Mouse (Mus musculus): ENCODE measurements at regions not wholly inside any gene's neighbourhood (a gene's known extent, or its start where the extent isn't known, plus 50 kb on each side); places are given as distances from the start of the nearest gene placed in this dataset.

DNA sequence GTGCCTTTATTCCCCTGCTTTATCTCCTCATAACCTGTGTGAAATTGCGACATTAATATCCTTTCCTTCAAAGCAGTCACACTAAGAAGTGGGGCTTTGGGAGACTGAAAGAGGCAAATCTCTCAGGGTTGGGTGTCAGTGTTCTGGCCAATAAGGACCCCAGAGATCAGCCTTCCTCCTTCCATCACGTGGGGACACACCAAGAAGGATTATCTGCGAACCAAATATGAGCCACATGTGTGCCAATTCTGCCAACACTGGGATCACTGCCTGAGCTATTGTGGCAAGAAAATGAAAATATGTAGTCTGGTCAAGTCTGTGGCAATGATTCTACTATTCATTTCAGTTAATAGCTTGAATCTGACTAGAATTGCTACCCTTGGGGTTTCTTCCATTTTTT lies 243.9 kb upstream of the Dab2 start:
- no peak overlapping the region for H3K4me2 ChIP-seq
- H3K4me1 ChIP-seq: 0 out of 2 replicates have a peak, but pooled peaks cover 6% of the 10 kb centered on the region
- no peaks in the 10 kb centered on the region for H3K36me3 ChIP-seq
- H3K27me3 ChIP-seq: no peaks in the 10 kb centered on the region
- no peaks in the 10 kb centered on the region for H3K9me3 ChIP-seq
- ATAC-seq (ENCODE audit: insufficient number of reproducible peaks, insufficient read depth, low FRiP score, low TSS enrichment, low read depth): no peak
- no peak overlapping the region for H3K4me3 ChIP-seq
- H3K9ac ChIP-seq: no peak overlapping the region
- 68% methylated on average over 3 of the region's 3 CpGs for WGBS
- H3K27ac ChIP-seq: no peak overlapping the region

DNA sequence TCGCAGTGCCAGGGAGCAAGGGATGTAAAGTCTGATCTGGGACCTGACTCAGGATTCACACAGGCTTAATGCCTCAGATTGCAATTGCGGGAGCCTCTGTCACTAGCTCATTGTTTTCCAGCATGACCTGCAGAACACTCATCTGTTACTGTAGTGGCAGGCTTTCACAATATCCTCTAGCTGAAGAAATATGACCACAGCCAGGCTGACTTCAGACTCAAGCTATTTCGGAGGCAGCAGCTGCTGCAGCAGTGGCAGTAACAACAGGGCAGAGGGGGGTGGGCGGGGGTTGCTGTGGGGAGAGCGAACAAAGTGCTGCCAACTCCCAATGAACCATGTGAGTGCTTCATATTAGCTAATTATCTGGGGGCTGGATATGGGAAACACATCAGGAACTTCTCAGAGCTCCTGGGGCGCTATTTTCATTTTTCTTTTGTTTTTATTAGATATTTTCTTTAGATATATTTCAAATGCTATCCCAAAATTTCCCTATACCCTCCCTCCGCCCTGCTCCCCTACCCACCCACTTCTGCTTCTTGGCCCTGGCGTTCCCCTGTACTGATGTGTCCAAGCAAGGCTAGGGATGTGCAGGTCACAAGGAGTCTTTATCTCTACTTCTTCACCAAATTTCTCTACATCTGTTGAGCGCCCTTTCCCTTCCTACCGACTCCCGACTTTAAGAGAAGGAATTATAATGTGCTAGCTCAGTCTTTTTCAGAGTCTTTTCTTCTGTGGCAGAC lies 242.5 kb upstream of the Dab2 start:
- WGBS: 48% methylated on average over 11 of the region's 11 CpGs
- no peak for ATAC-seq (ENCODE audit: insufficient number of reproducible peaks, insufficient read depth, low FRiP score, low TSS enrichment, low read depth)
- Histone ChIP-seq H3K4me2 (no peak overlapping the region; the same call in 1 of the 2 replicates), H3K27me3 (no peaks in the 10 kb centered on the region), H3K4me1 (0 out of 2 replicates have a peak, but pooled peaks cover 6% of the 10 kb centered on the region), H3K9ac (no peak overlapping the region), H3K36me3 (no peaks in the 10 kb centered on the region), H3K4me3 (no peak overlapping the region), H3K27ac (no peak overlapping the region), H3K9me3 (no peaks in the 10 kb centered on the region)

DNA sequence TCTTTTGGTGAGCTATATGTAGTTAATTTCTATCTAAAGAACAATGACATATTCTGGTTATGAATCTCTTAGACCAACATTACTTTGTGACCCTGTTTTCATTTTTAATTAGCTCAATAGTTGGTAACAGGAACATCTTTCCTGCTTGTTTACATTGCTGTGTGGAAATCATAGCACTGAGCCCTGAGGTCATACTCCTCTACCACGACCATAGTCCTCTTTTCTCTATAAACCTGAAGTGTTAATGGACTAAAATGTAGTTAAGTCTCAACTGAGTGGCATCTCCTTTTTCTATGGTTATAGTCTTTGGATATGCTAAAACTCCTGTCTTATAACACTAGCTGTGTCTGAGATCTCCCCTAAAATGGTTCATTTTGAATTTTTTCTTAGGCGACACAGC lies 240.2 kb upstream of the Dab2 start:
- Histone ChIP-seq H3K4me3 (no peak overlapping the region), H3K9ac (no peak overlapping the region), H3K36me3 (no peaks in the 10 kb centered on the region), H3K27me3 (no peaks in the 10 kb centered on the region), H3K4me1 (0 out of 2 replicates have a peak, but pooled peaks cover 6% of the 10 kb centered on the region), H3K4me2 (no peak overlapping the region), H3K27ac (no peak overlapping the region), H3K9me3 (no peaks in the 10 kb centered on the region)
- 75% methylated on average over 2 of the region's 2 CpGs for WGBS
- no peak for ATAC-seq (ENCODE audit: insufficient number of reproducible peaks, insufficient read depth, low FRiP score, low TSS enrichment, low read depth)

DNA sequence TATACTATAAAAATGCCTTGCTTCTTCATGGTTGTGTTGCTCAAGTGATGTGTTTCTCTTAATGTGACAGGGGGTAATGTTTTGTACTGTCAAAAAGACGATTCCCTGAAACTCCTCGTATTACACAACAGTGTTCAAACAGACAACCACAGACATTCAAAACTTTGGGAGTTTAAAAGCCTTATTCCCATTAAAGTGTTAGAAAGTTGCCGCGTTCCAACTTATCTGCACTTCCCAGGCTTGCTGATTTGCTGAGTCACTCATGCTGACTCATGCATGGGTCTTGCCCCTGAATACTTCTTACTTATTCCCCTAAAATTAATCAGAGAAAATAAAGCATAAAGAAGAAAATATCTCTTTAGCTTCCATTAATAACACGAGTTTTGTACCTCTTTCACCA lies 239.8 kb upstream of the Dab2 start:
- H3K4me1 ChIP-seq: 0 out of 2 replicates have a peak, but pooled peaks cover 6% of the 10 kb centered on the region
- 76% methylated on average over 5 of the region's 5 CpGs for WGBS
- no peak overlapping the region for H3K4me2 ChIP-seq
- ATAC-seq (ENCODE audit: insufficient number of reproducible peaks, insufficient read depth, low FRiP score, low TSS enrichment, low read depth): no peak
- no peaks in the 10 kb centered on the region for H3K36me3 ChIP-seq
- H3K27me3 ChIP-seq: no peaks in the 10 kb centered on the region
- no peak overlapping the region for H3K27ac ChIP-seq
- H3K9ac ChIP-seq: no peak overlapping the region
- H3K4me3 ChIP-seq: no peak overlapping the region
- H3K9me3 ChIP-seq: no peaks in the 10 kb centered on the region

DNA sequence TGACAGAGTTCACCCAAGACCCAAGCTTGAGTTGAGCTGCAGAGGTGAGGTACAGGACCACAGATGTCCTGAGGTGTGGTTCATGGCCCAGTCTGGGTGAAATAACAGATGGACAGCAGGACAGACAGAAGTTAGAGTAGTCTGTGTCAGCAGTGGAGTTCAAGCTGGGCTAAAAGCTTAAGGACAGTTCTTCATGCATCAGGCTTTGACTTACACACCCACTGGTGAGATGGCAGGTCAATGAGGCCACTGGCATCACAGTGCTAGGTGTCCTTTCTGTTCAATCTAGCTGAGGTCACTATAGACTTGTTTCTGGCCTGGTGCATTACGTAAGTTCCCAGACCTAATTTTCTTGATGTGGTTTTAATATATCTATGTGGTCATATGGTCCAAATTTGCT lies 238.9 kb upstream of the Dab2 start:
- H3K36me3 ChIP-seq: no peaks in the 10 kb centered on the region
- no peaks in the 10 kb centered on the region for H3K27me3 ChIP-seq
- no peak overlapping the region for H3K4me3 ChIP-seq
- H3K4me2 ChIP-seq: no peak overlapping the region
- ATAC-seq (ENCODE audit: insufficient number of reproducible peaks, insufficient read depth, low FRiP score, low TSS enrichment, low read depth): no peak
- WGBS: 86% methylated on average over 1 of the region's 1 CpGs
- H3K27ac ChIP-seq: no peak overlapping the region
- H3K9me3 ChIP-seq: no peaks in the 10 kb centered on the region
- H3K9ac ChIP-seq: no peak overlapping the region
- H3K4me1 ChIP-seq: 0 out of 2 replicates have a peak, but pooled peaks cover 6% of the 10 kb centered on the region

DNA sequence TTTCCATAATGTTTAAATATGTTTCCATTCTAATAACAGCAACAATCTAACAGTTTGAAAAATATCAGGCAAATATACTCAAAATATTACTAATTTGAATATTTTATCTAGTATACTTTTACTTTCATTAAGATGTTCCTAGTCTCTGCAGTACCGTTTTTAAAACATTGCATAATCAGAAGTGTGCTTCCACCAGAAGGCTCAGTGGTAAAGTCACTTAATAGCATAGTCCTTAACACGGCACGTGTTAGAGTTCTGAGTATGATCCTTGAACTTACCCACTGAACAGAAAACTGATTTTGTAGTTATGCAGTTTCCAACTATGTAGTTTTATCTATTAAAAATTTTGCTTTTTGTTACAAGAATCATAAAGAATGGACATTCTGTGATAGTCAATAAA lies 234.5 kb upstream of the Dab2 start:
- no peak overlapping the region for H3K4me2 ChIP-seq
- 92% methylated on average over 3 of the region's 3 CpGs for WGBS

DNA sequence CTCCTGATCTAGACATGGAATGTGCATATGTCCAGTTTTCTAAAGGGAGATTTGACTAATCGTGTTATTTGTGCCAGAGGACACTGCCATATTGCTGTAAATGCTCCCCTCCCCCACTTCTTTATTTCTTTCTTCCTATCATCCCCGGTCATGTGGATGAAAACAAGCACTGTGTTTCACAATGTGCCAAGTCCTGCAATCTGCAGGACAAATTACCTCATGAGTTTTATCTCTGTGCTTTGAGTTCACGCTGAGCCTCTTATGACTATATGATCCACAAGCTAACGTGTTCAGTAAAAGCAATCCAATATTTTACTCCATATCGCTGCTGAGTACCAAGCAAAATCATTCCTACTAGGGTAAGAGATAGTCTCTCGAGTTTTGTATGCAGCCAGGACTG lies 232.2 kb upstream of the Dab2 start:
- no peak for ATAC-seq (ENCODE audit: insufficient number of reproducible peaks, insufficient read depth, low FRiP score, low TSS enrichment, low read depth)
- no peak overlapping the region for H3K27ac ChIP-seq
- no peak overlapping the region for H3K4me3 ChIP-seq
- no peaks in the 10 kb centered on the region for H3K4me1 ChIP-seq
- H3K9me3 ChIP-seq: no peaks in the 10 kb centered on the region
- H3K27me3 ChIP-seq: no peaks in the 10 kb centered on the region
- WGBS: 83% methylated on average over 6 of the region's 6 CpGs
- no peaks in the 10 kb centered on the region for H3K36me3 ChIP-seq
- H3K9ac ChIP-seq: no peak overlapping the region
- no peak overlapping the region for H3K4me2 ChIP-seq

More for the DNA sequence above, 234.5 kb upstream of the Dab2 start:
- no peaks in the 10 kb centered on the region for H3K36me3 ChIP-seq
- H3K9me3 ChIP-seq: no peaks in the 10 kb centered on the region
- ATAC-seq (ENCODE audit: insufficient number of reproducible peaks, insufficient read depth, low FRiP score, low TSS enrichment, low read depth): no peak
- H3K4me3 ChIP-seq: no peak overlapping the region
- no peak overlapping the region for H3K9ac ChIP-seq
- H3K27ac ChIP-seq: no peak overlapping the region
- no peaks in the 10 kb centered on the region for H3K4me1 ChIP-seq
- no peaks in the 10 kb centered on the region for H3K27me3 ChIP-seq

DNA sequence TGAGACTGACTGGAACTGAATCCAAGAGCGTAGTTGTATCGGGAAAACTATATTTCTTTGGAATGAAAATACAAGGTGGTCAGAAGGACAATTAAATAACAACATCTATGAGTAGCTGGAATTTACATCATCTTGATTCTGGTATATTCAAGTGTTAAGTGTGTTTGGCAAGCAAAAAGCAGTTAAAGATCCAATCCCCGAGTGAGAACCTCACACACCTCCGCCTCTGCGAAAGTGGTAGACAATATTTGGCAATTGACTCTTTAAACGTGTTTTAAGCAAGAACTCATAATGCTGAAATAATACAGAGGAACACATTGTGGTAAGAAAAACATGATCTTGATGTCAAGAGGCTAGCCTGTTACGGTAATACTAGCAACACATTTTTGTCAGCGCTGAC lies 231.2 kb upstream of the Dab2 start:
- no peaks in the 10 kb centered on the region for H3K4me1 ChIP-seq
- no peak overlapping the region for H3K4me2 ChIP-seq
- 89% methylated on average over 8 of the region's 8 CpGs for WGBS
- no peaks in the 10 kb centered on the region for H3K27me3 ChIP-seq
- no peak for ATAC-seq (ENCODE audit: insufficient number of reproducible peaks, insufficient read depth, low FRiP score, low TSS enrichment, low read depth)
- H3K9ac ChIP-seq: no peak overlapping the region
- no peak overlapping the region for H3K4me3 ChIP-seq
- H3K27ac ChIP-seq: no peak overlapping the region
- H3K36me3 ChIP-seq: no peaks in the 10 kb centered on the region
- no peaks in the 10 kb centered on the region for H3K9me3 ChIP-seq

DNA sequence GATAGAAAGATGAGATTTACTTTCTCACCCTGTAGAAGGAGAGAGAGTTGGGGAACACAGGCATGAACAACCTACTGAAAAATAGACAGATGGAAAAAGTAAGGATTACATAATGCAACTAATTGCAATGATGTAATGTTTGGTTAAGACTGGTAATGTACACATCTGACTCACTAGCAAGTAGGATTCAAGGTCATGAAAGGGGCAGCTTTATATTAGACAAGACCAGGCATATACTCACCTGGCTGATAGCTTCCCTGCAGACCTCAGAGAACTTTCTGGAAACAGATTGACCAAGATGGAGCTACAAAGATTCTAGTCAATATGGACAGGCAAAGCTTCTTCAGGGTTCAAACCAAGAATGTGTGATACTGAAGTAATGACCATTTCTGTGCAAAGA lies 227.7 kb upstream of the Dab2 start:
- ATAC-seq (ENCODE audit: insufficient number of reproducible peaks, insufficient read depth, low FRiP score, low TSS enrichment, low read depth): no peak
- Histone ChIP-seq H3K4me1 (no peaks in the 10 kb centered on the region), H3K27me3 (no peaks in the 10 kb centered on the region)

DNA sequence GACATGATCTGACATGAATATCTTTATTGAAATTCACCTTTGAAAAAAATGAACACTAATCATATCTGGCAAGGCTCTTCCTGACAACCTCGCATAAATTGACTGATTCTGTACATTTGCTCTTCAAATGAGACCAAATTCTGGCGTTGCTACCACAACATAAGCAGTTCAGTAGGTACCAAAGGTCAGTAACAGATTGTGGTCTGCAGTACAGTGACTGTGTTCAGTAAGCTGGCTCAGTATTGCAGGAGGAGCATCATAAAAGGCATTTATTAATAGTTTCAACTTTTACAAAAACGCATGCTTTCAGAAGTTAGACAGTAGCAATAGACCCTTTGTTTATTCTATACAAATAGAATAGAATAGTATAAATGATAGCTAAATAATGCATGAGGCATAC lies 226.7 kb upstream of the Dab2 start:
- Histone ChIP-seq H3K9ac (no peak overlapping the region), H3K4me3 (no peak overlapping the region), H3K36me3 (no peaks in the 10 kb centered on the region), H3K9me3 (no peaks in the 10 kb centered on the region), H3K4me2 (no peak overlapping the region), H3K4me1 (no peaks in the 10 kb centered on the region), H3K27ac (no peak overlapping the region), H3K27me3 (no peaks in the 10 kb centered on the region)
- WGBS: 75% methylated on average over 3 of the region's 3 CpGs
- ATAC-seq (ENCODE audit: insufficient number of reproducible peaks, insufficient read depth, low FRiP score, low TSS enrichment, low read depth): no peak

More for the DNA sequence above, 227.7 kb upstream of the Dab2 start:
- H3K4me2 ChIP-seq: no peak overlapping the region
- H3K9me3 ChIP-seq: no peaks in the 10 kb centered on the region
- no peak overlapping the region for H3K4me3 ChIP-seq
- H3K9ac ChIP-seq: no peak overlapping the region
- H3K27ac ChIP-seq: no peak overlapping the region
- H3K36me3 ChIP-seq: no peaks in the 10 kb centered on the region

DNA sequence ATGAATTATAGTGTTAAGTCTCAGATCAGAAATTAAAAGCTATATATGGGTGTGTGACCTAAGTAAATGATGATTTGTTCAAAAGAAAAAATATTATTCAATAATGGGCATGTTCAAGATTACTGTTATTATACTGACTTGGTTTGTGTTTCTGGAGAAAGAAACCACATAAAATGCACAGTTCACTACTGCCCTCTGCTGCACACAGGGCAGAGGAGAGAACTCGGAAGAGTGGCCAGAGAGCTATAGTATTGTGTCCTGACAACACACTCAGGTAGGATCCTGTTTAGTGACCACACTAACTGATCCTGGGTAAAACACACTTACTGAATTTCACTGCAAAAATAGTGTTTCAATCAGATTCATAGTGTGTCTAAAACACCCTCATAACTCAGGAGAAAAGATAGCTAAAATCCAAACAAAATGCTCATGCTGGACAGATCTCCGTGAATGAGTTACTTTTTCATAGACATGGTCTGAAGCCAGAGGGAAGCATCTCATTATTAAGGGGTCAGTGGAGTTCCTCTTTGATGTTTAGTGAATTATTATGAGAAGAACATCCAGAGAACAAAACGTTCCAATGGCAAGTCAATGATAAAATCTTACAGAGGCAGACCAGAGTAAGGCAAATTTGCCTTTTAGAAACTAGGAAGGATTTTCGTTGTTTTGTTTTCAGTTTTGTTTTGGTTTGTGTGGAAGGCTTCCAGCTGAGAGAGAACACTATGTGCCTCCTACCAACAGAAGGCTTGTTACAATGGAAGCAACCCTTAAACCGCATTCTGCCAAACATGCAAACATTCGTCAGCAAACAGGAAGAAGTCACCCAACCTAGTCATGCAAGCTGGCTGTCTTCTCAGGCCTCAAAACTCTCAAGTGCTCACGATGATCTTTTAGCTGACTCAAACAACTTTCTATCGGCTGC lies 218.6 kb upstream of the Dab2 start:
- Histone ChIP-seq H3K4me1 (no peaks in the 10 kb centered on the region), H3K27ac (no peak overlapping the region), H3K9ac (no peak overlapping the region), H3K27me3 (no peaks in the 10 kb centered on the region), H3K4me2 (no peak overlapping the region), H3K36me3 (no peaks in the 10 kb centered on the region), H3K9me3 (no peaks in the 10 kb centered on the region), H3K4me3 (no peak overlapping the region)
- ATAC-seq (ENCODE audit: insufficient number of reproducible peaks, insufficient read depth, low FRiP score, low TSS enrichment, low read depth): no peak
- 58% methylated on average over 8 of the region's 8 CpGs for WGBS

DNA sequence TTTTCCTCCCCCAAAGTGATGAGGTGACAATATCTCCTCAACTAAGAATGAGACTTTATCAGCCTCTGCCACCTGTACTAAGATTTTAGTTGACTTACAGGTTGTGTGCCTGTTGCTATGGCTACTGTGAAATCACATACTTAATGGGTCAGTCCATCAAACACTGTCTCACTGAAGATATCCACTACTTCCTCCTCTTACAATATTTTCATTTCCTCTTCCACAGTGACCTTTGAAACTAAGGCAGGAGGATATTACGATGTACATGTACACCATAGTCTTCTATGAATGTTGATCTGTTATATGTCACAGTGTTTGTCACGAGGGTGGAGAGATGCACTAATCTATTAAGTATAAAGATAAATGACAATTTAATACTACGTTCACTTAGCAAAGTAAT lies 212.4 kb upstream of the Dab2 start:
- no peak for ATAC-seq (ENCODE audit: insufficient number of reproducible peaks, insufficient read depth, low FRiP score, low TSS enrichment, low read depth)
- Histone ChIP-seq H3K36me3 (no peaks in the 10 kb centered on the region), H3K4me3 (no peak overlapping the region), H3K27ac (no peak overlapping the region), H3K4me1 (no peaks in the 10 kb centered on the region), H3K9ac (no peak overlapping the region), H3K9me3 (no peaks in the 10 kb centered on the region), H3K4me2 (no peak overlapping the region), H3K27me3 (no peaks in the 10 kb centered on the region)
- 71% methylated on average over 3 of the region's 3 CpGs for WGBS
